Mouse (Mus musculus) liver, embryonic 13.5 days (tissue): Measurements from ENCODE around the gene Tmem39b. TPM values are rescaled to one million over a fixed set of nuclear protein-coding genes. Genes with fewer than 3 reads are reported as not detected.
A peak's percentile ranks its signal among the peaks of the same experiment; 100 is the strongest.

ENCODE experiments used
- ATAC-seq: fragments of 200-750 bp; cut with Nextera tagmentation; 2 replicates; pipeline ENCODE4 v1.8.0; 2017; ENCODE audit warnings: low read depth, mild to moderate bottlenecking, moderate number of reproducible peaks, moderate library complexity
- DNase-seq: peaks from one replicate; pipeline ENCODE4 v3.0.0; 2022
- H3K27ac ChIP-seq: fragments of 300-500 bp; sonication (generic); 2 replicates; pipeline ENCODE4 v1.5.1; 2015; ENCODE audit warnings: moderate library complexity, mild to moderate bottlenecking, inconsistent platforms
- H3K27me3 ChIP-seq: fragments of 300-500 bp; sonication (generic); 2 replicates; pipeline ENCODE4 v1.6.1; 2015; ENCODE audit warnings: mild to moderate bottlenecking, inconsistent platforms
- H3K36me3 ChIP-seq: fragments of 300-500 bp; sonication (generic); 2 replicates; pipeline ENCODE4 v1.6.1; 2015; ENCODE audit warnings: mild to moderate bottlenecking, inconsistent platforms
- H3K4me1 ChIP-seq: fragments of 300-500 bp; sonication (generic); replicated peaks from 2 replicates; pipeline ENCODE4 v1.6.1; 2015; ENCODE audit warnings: inconsistent platforms
- H3K4me2 ChIP-seq: fragments of 300-500 bp; sonication (generic); 2 replicates; pipeline ENCODE4 v1.6.1; 2015; ENCODE audit warnings: inconsistent platforms, mild to moderate bottlenecking, moderate library complexity
- H3K4me3 ChIP-seq: fragments of 300-500 bp; sonication (generic); replicated peaks from 2 replicates; pipeline ENCODE4 v1.5.1; 2015; ENCODE audit warnings: mild to moderate bottlenecking, inconsistent platforms
- H3K9ac ChIP-seq: fragments of 300-500 bp; sonication (generic); 2 replicates; pipeline ENCODE4 v1.6.1; 2015; ENCODE audit warnings: mild to moderate bottlenecking, inconsistent platforms
- H3K9me3 ChIP-seq: fragments of 300-500 bp; sonication (generic); replicated peaks from 2 replicates; pipeline ENCODE4 v1.6.1; 2016; ENCODE audit warnings: inconsistent platforms
- WGBS: fragments of 180-500 bp; shearing (Covaris S2); methylation state at CpG from one replicate; pipeline ENCODE4 v1.1.7; 2015; ENCODE audit not compliant: insufficient replicate concordance; 5-methylcytosine and 5-hydroxymethylcytosine counted together
- polyA plus RNA-seq: library from polyadenylated mRNA; unstranded; fragments of >200 nt; fragmentation: Nextera tagmentation; extraction: Ambion mirVana; gene quantifications from 2 replicates; pipeline ENCODE4 v1.2.1, GENCODE M21; 2015

The Tmem39b gene
- polyA plus RNA-seq, 1 experiment from 2014 or later: 4.0 TPM

DNA sequence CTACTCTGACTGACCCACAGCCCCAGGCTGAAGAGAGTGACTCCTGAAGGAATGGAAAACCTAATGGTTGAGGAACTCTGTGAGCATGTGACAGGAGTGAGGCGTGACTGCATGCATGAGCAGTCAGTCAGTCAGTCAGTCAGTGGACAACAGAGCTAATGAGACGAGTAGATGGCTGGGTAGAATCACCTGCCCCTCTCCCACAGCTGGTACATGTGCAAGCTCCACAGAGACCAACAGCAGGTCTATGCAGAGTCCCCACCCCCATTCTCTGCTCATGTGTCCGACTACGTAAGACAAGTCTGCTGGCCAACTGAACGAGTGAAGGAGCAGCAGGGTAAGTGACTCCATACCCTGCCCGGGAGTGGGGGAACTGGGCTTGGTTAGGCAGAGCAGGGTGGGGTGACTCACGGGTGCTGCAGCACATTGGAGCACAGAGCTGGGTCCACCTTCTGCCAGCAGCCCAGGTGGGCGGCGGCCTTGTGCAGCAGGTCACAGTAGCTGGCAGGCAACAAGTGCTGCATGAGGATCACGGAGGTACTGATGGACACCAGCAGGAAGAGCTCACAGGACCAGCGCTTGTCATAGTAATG lies 12.6 kb downstream of the Tmem39b start:
- no peak overlapping the region for H3K4me3 ChIP-seq
- no peak overlapping the region for H3K9ac ChIP-seq
- H3K36me3 ChIP-seq: peaks cover 50% of the 10 kb centered on the region
- ATAC-seq: no peak
- H3K4me2 ChIP-seq: no peak overlapping the region
- no peak for DNase-seq
- H3K4me1 ChIP-seq: no peaks in the 10 kb centered on the region
- H3K27me3 ChIP-seq: no peaks in the 10 kb centered on the region
- H3K27ac ChIP-seq: no peak overlapping the region
- 86% methylated on average over 11 of the region's 11 CpGs for WGBS
- no peaks in the 10 kb centered on the region for H3K9me3 ChIP-seq

DNA sequence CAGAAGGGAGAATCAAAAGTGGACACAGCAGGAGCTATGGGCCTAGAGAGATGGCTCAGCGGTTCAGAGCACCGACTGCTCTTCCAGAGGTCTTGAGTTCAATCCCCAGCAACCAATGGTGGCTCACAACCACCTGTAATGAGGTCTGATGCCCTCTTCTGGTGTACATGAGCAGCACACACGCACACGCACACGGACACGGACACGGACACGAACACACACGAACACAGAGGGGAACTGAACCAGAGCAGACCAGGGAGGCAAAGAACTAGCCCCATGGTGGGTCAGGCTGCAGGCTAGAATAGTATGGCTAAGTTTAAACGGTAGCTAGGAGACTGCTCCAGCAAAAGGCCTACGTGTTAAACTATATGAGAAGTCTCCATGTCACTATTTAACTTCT lies 14.8 kb downstream of the Tmem39b start:
- H3K4me1 ChIP-seq: no peaks in the 10 kb centered on the region
- no peak for ATAC-seq
- no peak overlapping the region for H3K27ac ChIP-seq
- no peak for DNase-seq
- no peaks in the 10 kb centered on the region for H3K9me3 ChIP-seq
- 91% methylated on average over 11 of the region's 11 CpGs for WGBS
- no peak overlapping the region for H3K9ac ChIP-seq
- no peaks in the 10 kb centered on the region for H3K27me3 ChIP-seq
- no peak overlapping the region for H3K4me3 ChIP-seq
- H3K36me3 ChIP-seq: peaks cover 43% of the 10 kb centered on the region
- H3K4me2 ChIP-seq: no peak overlapping the region

- DNase-seq (no peak), ATAC-seq (peak; percentile 43)
- peak overlapping the region; percentile 84 for H3K4me2 ChIP-seq
- WGBS: 2% methylated on average over 10 of the region's 10 CpGs
- no peaks in the 10 kb centered on the region for H3K9me3 ChIP-seq
- H3K36me3 ChIP-seq: peaks cover 22% of the 10 kb centered on the region
- peak overlapping the region; percentile 96 for H3K9ac ChIP-seq
- no peaks in the 10 kb centered on the region for H3K27me3 ChIP-seq
- peak overlapping the region; percentile 90; the same call in 1 of the 2 replicates for H3K27ac ChIP-seq
- peak overlapping the region; percentile 87 for H3K4me3 ChIP-seq
- H3K4me1 ChIP-seq: peaks cover 37% of the 10 kb centered on the region
Observed at GRCm38 (mm10) chr4:129672878-129673449, 23.7 kb downstream of the Tmem39b start.

DNA sequence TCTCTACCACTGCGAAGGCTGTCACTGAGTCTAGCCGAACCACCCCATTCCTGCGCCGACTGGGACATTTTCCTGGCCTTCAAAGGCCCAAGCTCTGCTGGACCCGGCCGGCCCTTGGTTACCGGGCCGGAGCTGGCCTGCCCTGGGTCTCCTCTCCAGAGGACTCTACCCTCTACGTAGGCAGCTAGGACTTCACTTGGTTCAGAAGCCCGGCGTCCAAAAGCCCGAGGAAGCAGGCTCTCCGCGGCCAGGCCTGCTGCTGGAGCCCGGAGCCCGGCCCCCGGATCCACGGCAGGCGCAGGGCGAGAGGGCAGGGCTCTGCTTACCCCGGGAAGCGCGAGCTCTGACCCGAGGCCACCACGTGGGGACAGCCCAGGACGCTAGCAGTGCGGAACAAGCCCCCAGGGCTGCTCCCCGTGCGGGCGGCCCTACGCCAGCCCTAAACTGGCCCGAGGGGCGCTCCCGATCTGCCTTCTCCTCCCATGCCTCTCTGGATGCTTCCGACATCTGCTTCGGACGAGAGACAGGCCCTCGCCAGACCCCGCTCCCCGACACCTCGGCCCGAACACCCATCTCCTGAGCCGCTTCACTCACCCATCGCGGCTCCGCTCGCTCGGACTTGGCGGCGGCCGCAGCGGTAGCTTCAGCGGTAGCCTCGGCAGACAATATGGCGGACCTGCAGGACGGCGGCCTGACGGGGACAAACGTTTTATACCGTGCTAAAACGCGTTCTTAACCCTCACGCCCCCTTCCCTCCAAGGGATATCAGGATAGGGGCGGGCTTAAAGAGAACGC lies 24.4 kb downstream of the Tmem39b start, which contains the start of gene Kpna6:
Kpna6 (minus strand) TSS at position 685 of the 795 bp plus-strand sequence.
- H3K4me3 ChIP-seq: peak within 1 kb of the TSS; percentile 87
- H3K27ac ChIP-seq: peak within 1 kb of the TSS; percentile 90
- peak within 1 kb of the TSS; percentile 96 for H3K9ac ChIP-seq
- no peaks in the 10 kb centered on the region for H3K27me3 ChIP-seq
- H3K4me2 ChIP-seq: peak within 1 kb of the TSS; percentile 84
- no peaks in the 10 kb centered on the region for H3K9me3 ChIP-seq
- H3K36me3 ChIP-seq: peaks cover 23% of the 10 kb centered on the region
- WGBS: under 1% methylated on average over 65 of the region's 65 CpGs
- peaks cover 37% of the 10 kb centered on the region for H3K4me1 ChIP-seq
- peak; percentile 80 for ATAC-seq
- peak; percentile 77 for DNase-seq

- ATAC-seq (peak; percentile 74), DNase-seq (peak; percentile 55)
- 4% methylated on average over 12 of the region's 12 CpGs for WGBS
Observed at GRCm38 (mm10) chr4:129671491-129672082, 25.1 kb downstream of the Tmem39b start.

DNA sequence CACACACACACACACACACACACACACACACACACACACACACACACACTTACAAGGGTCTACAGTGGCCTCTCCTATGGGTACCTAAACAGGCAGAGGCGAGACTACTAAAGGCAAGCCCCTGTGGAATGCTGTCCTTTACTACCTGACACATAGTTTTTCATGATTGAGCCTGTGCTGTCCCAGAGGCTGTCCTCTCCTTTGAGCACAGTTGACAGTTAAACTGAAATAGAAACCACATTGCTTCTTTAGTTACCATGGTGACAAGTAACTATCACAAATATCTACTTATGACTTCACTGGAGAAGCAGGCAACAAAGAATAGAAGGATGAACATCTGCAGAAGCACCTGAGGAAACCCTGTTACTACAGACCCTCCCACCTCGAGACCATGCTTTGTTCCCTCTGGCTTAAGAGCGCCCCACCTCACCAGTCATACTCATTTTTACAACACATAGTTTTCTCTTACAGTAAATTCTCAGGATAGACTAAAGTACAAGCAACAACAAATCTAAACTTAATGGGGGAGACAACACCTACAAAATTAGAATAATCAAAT lies 34.3 kb downstream of the Tmem39b start:
- H3K9me3 ChIP-seq: no peaks in the 10 kb centered on the region
- H3K4me1 ChIP-seq: no peaks in the 10 kb centered on the region
- no peak for DNase-seq
- no peak for ATAC-seq
- H3K27me3 ChIP-seq: no peaks in the 10 kb centered on the region
- no peak overlapping the region for H3K4me2 ChIP-seq
- no peak overlapping the region for H3K27ac ChIP-seq
- H3K36me3 ChIP-seq: peaks cover 48% of the 10 kb centered on the region
- H3K9ac ChIP-seq: no peak overlapping the region
- 73% methylated on average over 3 of the region's 3 CpGs for WGBS
- no peak overlapping the region for H3K4me3 ChIP-seq

More at GRCm38 (mm10) chr4:129671491-129672082, 25.1 kb downstream of the Tmem39b start:
- peak overlapping the region; percentile 96 for H3K9ac ChIP-seq
- H3K36me3 ChIP-seq: peaks cover 25% of the 10 kb centered on the region
- H3K27ac ChIP-seq: peak overlapping the region; percentile 90
- peak overlapping the region; percentile 84 for H3K4me2 ChIP-seq
- peak overlapping the region; percentile 87 for H3K4me3 ChIP-seq
- H3K9me3 ChIP-seq: no peaks in the 10 kb centered on the region
- H3K4me1 ChIP-seq: peaks cover 37% of the 10 kb centered on the region
- H3K27me3 ChIP-seq: no peaks in the 10 kb centered on the region

GRCm38 (mm10) chr4:129661584-129661983 lies 35.1 kb downstream of the Tmem39b start:
- WGBS: 89% methylated on average over 3 of the region's 3 CpGs
- Histone ChIP-seq H3K4me2 (no peak overlapping the region), H3K4me1 (no peaks in the 10 kb centered on the region), H3K9ac (no peak overlapping the region), H3K27ac (no peak overlapping the region), H3K36me3 (peaks cover 51% of the 10 kb centered on the region), H3K9me3 (no peaks in the 10 kb centered on the region), H3K27me3 (no peaks in the 10 kb centered on the region), H3K4me3 (no peak overlapping the region)
- DNase-seq: no peak
- no peak for ATAC-seq

- peaks cover 91% of the 10 kb centered on the region for H3K36me3 ChIP-seq
- DNase-seq (no peak), ATAC-seq (no peak)
- no peak overlapping the region for H3K27ac ChIP-seq
- no peaks in the 10 kb centered on the region for H3K4me1 ChIP-seq
- H3K4me3 ChIP-seq: no peak overlapping the region
- H3K4me2 ChIP-seq: no peak overlapping the region
- H3K9me3 ChIP-seq: no peaks in the 10 kb centered on the region
- WGBS: 86% methylated on average over 14 of the region's 14 CpGs
- H3K27me3 ChIP-seq: no peaks in the 10 kb centered on the region
- no peak overlapping the region for H3K9ac ChIP-seq
Observed at GRCm38 (mm10) chr4:129654770-129655169, 41.9 kb downstream of the Tmem39b start.

GRCm38 (mm10) chr4:129650359-129650758 lies 46.3 kb downstream of the Tmem39b start:
- Histone ChIP-seq H3K4me2 (no peak overlapping the region), H3K4me1 (no peaks in the 10 kb centered on the region), H3K27ac (no peak overlapping the region), H3K4me3 (no peak overlapping the region), H3K36me3 (peaks cover 94% of the 10 kb centered on the region), H3K9ac (no peak overlapping the region), H3K27me3 (no peaks in the 10 kb centered on the region), H3K9me3 (no peaks in the 10 kb centered on the region)
- DNase-seq (no peak), ATAC-seq (no peak)
- 86% methylated on average over 8 of the region's 8 CpGs for WGBS

DNA sequence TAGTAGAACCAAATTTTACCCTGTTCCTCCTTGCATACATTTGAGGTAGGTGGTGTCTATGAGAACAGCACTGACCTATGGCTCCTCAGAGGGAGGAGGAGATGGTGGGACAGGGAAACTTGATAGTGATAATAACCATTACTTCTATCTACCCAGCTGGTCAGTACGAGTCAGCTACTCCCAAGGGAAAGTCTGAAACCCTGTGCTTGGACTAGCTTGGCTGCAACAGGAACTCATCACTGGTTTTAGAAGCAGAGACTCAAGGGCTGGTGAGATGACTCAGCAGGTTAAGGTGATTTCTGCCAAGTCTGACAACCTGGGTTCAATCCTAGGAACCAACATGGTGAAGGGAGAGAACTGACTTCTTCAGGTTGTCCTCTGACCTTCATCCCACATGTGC lies 48.0 kb downstream of the Tmem39b start:
- no peaks in the 10 kb centered on the region for H3K9me3 ChIP-seq
- no peak for ATAC-seq
- no peak overlapping the region for H3K4me2 ChIP-seq
- no peak overlapping the region for H3K27ac ChIP-seq
- H3K36me3 ChIP-seq: peaks cover 77% of the 10 kb centered on the region
- no peaks in the 10 kb centered on the region for H3K27me3 ChIP-seq
- no peaks in the 10 kb centered on the region for H3K4me1 ChIP-seq
- 80% methylated on average over 1 of the region's 1 CpGs for WGBS
- no peak overlapping the region for H3K9ac ChIP-seq
- no peak overlapping the region for H3K4me3 ChIP-seq
- DNase-seq: no peak

DNA sequence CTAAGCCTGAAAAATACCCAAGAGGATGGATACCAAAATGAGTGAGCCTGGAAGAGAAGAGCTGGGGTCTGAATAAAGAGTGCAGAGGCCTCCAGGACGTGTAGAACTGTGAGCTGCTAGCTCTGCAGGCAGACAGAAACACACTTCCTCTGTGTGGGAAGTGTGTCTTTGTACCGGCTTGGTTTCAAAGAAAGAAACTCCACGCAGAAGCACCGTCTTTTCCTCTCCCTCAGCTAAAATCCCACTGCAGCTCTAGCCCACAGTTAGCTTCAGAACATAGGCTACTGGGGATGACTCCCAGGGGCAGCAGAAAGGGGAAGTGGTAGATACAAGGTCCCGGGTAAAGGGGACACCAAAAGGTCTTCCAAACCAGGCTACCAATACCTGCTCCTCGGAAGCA lies 51.4 kb downstream of the Tmem39b start:
- Histone ChIP-seq H3K4me2 (no peak overlapping the region), H3K9me3 (no peaks in the 10 kb centered on the region), H3K27me3 (no peaks in the 10 kb centered on the region), H3K4me3 (no peak overlapping the region), H3K4me1 (peaks cover 9% of the 10 kb centered on the region), H3K27ac (no peak overlapping the region), H3K9ac (no peak overlapping the region), H3K36me3 (peaks cover 46% of the 10 kb centered on the region)
- DNase-seq: no peak
- no peak for ATAC-seq
- WGBS: 61% methylated on average over 6 of the region's 6 CpGs
